Mouse (Mus musculus) monocyte, adult 2 months (primary cell): Measurements from ENCODE around the gene Nkain2.

Source experiments
- DNase-seq, 2 experiments: peaks; one replicate each; pipeline ENCODE4 v3.0.0; 2022; ENCODE audit warnings: low spot score in 2 of 2, low read depth in 1 of 2

The Nkain2 gene

DNA sequence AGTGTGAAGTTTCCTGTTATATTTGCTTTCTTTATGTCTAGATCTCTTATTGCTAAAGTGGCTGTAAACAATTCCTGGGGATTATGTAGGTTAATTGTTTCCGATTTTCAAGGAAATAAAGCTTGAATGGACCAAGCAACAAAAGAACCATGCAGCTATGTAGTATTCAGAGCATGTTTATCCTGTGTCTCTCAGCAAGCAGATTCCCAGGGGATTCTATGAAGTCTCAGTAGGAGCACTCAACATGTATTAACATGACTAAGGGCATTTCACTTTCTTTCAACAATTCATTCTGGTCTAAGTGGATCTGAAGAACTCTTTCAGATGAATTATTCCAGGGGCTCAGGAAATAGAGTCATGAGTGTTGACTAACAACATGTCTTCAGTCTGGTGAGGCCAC is 1244.2 kb downstream of the Nkain2 start:
- no peak for DNase-seq
